Mouse (Mus musculus): ENCODE results near the gene Rassf2.

Rassf2 gene

DNA sequence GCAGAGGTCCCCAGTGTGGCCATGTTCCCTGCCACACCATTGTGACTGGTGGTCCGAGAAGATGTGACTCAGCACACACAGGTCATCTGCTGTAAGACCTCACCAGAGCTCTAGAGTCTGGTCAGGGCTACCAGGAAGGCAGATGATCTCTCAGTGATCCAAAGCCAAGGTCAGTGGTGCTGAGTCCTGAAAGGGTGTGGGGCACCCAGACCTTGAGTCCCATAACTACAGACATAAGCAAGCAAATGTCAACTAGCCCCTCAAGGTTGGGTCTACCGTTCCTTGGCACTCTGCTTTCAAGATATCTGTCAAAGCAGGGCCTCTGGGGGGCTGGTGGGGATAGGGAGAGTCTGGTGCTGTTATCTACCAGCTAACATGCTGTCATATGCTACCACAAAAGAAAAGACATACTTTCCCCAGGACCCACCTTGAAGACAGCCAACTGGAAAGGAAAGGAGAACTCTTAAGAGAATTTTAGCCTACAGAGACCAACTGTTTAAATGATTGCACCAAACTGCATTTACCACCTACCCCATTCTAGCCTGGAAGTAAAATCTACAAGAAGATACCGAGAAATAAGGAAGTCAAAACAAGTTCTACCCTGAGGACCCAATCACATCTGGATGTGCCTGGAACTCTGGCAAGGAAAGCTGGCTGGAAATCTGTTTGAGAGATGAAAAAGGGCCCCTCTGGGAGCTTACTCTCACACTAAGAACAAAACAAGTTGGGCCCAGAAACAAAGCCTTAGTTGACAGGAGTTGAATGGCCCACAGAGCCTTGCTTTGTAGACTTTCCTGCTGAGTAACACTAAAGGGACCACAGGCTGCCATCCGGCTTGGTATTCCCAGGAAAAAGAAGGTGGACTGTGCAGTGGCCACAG is 4.8 kb upstream of the Rassf2 start:
- DNase-seq (ENCODE audit: low spot score in 2 of 2), result no peak

DNA sequence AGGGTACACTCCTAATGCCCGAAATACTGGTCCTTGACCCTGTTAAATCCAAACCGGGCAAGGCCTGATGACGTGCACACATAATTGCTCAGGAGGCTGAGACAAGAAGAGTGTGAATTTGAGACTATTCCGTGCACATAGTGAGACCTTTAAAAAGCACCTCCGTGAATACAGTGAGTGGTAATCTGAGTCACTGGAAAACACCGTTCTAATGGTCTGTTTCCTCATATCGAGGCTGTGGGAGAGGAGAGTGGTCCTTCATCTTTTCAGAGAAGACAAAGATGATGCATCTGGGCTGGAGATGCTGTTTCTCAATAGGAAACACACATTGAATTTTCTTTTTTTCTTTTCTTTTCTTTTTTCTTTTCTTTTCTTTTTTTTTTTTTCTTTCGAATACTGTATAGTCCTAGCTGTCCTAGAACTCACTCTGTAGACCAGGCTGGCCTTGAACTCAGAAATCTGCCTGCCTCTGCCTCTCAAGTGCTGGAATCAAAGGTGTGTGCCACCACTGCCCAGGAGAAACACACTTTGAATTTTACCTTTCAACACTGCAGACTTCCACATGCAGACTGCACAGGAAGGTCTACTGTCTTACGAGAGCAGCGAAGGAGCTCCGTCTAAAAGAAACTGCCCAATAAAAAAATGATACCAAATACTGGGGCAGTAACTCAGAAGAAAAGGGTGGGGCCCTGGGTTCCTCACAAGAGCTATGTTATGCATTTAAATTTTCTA is 1.5 kb upstream of the Rassf2 start:
- no peak for DNase-seq (ENCODE audit: low spot score in 2 of 2)

DNA sequence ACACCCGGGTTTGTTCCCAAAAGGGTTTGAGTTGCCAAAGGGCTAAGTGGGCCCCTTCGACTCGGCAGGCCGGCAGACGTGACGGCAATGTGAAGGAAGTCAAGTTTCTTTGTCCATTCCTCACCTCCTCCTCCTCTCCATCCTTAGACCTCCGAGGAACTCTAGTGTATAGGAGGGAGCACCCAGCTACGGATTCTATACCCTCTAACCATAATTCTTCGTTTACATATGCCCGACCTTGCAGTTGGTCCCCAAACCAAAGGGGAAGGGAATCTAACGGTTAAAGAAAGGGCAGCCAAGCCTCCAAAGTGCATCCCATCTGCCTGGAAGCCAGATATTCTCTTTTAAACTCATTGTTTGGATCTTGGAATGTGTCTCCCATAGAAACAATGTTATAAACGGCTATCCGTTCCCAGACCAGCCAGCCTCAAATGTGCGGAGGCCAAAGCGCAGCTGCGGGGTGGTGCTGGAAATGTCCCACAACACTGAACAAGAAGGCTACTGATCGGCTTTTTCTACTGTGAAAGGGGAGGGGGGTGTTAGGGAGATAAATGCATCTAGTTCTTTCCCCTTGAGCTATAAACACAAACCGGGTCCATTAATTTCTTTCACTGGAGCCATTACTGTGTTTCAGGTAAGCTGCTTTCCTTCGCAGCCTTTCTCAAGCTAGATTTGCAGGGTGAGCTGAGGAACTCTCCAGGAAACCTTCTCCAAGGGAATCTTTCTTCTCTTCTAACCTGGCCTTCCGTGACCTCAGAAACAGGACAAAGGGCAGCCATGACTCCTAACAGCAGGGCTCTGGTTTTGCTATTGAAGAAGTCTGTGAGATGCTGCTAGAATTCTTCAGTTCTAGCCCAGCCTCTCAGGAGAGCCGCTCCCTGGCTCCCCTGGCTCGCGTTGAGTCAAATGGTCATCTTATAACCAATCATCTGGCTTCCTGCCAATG is 633 bp upstream of the Rassf2 start:
- DNase-seq (ENCODE audit: low spot score in 2 of 2), result no peak

DNA sequence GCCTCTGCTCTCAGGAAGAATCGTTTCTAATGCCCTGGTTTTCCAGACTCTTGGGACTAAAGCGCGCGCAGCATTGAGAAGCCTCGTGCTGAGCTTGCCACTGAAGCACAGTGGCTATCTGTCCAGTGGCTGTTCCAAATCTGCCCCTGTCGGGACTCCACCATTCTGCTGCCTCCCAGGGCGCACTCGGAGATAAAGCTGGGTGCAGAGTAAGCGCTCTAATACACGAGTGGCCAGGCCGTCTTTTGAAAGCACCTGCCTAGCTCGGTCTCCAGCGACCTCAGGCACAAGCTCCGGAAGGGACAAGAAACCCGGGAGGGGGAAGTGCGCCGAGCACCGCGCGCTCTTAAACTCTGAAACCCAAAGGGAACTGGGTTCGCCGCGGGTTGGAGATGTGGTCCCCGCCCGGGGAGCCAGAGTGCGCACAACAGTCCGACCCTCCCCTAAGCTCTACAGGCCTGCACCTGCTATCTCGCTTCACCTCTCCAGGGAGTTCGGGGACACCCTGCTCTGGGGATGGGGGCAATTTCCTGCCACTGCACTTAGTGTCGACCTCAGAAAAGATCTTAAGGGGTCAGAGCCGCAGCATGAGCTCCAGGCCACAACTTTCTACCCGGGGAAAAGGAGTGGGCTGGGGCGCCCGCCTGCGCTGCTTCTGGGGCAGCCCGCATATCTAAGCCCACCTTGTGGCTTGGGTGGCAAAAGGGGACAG is 1.0 kb downstream of the Rassf2 start:
- no peak for DNase-seq (ENCODE audit: low spot score in 2 of 2)

DNA sequence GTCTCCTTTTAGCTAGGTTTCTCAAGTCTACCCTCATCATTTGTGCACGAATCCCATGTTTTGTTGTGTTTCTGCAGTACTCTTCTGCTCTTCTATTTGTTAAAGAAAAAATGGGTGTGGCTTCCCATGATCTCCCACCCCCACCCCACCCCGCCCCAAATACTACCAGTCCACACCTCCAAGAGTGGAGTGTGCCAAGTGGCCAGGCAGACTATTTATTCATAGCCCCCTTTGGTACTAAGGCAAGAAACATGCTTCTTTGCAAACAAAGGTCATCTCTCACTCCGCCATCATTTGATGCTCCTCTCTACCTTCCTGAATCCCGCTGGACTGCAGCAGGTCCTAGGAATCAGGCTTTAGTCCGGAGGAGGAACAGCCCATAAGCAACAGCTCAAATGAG is 2.0 kb downstream of the Rassf2 start:
- no peak for DNase-seq (ENCODE audit: low spot score in 2 of 2)

DNA sequence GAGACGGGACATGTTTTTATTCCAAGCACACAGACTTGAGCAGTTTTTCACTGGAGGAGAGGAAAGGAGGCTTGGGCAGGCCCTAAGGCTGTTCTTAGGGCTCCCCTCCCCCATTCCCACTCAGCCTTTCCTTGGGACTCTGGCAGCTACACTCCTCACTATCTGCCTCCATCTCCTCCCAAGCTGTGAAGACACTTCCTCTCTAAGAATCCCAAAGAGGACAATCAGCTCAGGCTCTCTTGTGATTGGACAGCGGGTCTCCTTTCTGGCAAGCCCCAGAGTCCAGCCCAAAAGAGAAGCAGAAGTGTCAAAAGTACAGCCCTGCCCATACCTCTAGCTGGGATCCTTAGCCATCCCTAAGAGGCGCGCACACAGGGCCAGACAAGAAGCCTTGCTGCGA is 2.7 kb downstream of the Rassf2 start:
- DNase-seq (ENCODE audit: low spot score in 2 of 2), result no peak

DNA sequence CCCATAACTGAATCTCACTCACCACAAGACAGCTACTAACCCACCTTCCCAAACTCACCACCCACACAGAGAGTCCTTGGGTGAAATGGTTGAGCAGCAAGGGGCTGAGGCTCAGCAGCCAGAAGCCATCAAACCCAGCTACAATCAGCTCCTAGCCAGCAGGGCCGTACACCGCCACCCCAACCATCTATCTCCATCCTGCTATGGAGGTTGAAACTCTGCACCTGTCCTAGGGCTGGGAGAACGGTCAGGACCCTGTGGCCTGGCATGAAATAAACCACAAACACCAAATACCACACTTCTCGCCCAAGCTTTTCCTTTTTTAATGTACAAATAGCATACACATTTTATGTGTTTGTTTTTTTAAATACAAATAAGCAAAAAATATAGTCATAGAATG is 6.0 kb downstream of the Rassf2 start:
- DNase-seq (ENCODE audit: low spot score in 2 of 2), result no peak

DNA sequence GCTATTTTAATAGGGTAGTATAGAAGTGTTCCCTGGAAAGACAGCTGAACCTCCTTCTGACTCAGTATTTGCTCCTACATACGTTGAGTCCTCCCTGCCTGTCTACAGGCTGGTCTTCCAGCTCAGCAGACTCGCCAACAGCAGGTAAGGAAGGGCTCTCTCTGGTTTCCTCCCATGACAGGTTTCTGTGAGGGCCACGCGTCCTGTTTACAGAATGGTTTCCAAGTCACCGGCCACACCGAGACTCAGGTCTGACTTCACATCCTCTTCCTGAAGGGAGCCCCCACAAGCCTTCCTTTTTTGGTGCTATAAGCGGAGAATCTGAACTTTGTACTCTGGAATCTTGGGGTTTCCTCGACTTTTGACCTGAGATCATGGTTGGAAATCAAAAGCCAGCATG is 7.4 kb downstream of the Rassf2 start:
- DNase-seq (ENCODE audit: low spot score in 2 of 2), result no peak

DNA sequence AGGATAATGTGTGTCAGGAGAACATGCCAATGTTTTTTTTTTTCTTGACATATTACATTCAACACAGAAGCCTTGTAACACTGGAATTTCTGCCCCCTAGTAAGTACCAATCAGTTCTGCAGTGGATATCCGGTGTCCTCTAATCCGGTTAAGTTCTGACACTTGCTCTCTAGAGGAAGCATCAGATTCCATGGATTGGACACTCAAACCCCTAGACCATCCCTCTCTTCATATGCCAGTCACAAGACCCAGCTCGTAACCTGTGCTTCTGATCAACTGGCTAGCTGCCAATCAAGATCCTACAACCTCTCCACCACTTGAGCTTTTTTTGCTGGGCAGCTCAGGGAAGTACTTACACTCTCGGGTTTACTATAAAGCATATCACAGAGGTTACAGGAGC is 8.4 kb downstream of the Rassf2 start:
- DNase-seq (ENCODE audit: low spot score in 2 of 2), result no peak

DNA sequence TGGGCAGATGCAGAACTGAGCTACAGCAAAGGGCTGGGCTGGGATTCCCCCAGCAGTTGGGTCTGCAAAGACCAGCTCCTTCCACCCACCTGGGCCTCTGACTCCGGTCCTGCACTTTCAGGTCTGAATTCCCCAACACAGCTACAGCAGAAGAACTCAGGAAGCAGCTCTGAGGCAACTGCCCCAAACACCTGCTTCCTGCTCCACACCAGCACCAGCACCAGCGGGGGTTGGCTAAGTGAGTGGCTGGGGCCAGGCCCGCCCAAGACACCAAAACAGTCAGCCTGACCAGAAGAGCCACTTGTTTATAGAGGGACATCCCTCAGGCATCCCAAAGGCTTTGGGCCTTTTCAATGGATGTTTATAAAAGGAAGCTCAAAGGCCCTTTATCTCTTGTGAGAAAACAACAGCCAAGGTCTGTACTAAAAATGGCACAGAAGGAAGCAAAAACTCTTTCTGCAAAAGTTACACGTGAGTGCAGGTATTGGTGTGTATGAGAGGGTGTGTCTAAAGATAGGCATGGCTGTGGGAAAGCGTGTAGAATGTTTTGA is 9.0 kb downstream of the Rassf2 start:
- DNase-seq (ENCODE audit: low spot score in 2 of 2), result no peak

DNA sequence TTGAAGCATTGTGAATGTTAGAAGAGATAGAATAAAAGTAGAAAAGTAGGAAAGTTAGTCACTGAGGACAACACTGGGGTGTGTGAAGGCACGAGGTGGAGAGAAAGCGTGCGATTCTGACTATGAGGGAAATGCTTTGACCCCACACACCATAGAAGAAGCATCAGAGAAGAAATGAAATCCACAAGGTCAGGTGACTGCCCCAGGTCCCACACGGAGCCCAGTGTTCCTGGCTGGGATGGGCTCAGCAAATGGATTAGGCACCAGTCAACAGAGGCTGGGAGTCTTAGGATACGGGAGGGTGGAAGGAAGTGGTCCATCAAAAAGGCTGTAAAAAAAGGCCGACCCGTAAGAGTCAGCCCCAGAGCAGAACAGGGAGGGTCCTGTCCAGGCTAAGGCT is 9.6 kb downstream of the Rassf2 start:
- no peak for DNase-seq (ENCODE audit: low spot score in 2 of 2)

DNA sequence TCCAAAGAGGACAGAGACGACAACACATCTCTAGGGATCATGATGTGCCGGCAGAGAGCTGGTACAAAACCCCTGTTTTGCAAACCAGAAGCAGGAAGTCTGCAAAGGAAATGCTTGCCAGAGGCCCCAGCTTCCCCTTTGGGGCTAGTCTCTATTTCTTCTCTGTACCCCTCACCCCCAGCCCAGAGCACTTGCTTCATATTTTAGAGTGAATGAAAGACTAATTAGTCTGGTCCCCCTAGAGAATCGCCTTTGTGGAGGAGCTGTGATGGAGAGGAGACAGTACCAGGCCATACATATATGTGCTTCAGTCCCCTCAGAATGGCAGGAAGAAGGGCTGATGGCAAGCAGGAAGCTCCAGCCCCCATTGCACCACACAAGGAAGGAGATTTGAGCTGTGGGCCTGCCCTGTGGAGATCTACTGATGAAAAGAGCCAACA is 10.7 kb downstream of the Rassf2 start:
- DNase-seq (ENCODE audit: low spot score in 2 of 2), result no peak

DNA sequence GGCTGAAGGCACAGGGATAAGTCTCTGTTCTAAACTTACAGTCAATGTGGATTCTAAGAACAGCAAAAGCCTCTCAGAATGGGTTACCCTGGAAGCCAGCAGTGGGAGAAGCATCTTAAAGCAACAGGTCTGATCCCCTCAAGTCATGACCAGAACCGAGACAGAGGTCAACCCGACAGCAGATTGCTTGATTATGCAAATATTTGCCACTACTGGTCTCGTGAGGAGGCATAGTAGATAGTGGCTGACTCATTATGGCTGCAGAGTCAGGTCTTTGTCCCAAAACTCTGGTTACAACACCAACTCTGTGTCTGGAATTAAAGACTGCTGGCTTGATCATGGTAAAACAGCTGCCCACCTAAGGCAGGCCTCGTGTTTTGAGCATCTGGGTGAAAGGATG is 11.9 kb downstream of the Rassf2 start:
- no peak for DNase-seq (ENCODE audit: low spot score in 2 of 2)

DNA sequence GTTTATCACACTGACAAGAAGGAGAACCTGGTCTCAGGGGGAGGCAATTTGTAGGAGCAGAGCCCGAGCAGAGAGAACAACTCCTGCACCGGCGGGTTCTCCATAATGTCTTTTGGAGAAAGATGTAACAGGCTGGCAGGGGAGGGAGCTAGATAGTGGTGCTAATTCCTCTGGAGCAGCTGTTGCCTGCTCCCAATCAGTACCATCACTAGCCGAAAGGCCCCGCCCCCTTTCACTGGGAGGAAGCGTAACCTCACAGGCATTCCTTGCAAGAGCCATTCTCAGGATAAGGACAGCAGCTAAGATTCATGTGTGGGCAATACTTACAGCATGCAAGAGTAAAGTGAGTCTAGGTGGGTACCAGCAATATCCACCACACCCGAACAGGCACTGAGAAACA is 12.4 kb downstream of the Rassf2 start:
- no peak for DNase-seq (ENCODE audit: low spot score in 2 of 2)

DNA sequence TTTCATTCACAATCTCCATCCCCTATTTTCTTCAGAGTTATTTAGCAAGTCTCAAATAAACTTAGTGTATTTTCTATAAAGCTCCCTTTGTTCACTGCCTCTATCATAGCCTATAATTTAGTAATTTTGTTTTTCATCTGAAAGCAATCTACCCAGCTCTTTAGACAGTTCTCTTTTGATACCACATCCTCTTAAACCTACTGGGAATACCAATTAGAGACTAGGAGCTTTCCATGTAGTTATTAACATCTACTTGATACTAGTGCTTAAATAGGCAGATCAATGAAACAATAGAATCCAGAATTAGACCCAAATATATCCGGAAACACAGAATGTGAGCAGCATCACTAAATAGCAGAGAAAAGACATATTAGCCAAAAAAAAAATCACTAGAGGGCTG is 14.0 kb downstream of the Rassf2 start:
- DNase-seq (ENCODE audit: low spot score in 2 of 2), result no peak

DNA sequence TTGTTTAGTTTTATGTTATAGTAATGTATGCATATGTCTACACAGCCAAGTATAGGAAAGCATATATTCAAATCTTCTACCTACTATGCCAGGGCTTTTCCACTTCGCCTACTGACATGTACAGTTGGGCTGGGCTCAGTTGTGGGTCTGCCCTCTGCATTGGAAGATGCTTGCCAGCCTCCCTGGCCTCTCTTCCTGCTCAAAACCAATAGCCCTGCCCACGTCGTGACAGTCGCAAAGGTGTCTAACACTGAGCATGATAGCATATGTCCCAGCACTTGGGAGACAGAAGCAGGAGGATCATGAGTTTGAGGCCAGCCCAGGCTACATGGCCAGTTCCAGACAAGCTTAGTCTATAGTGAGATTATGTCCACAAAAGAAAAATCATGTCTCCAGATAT is 16.9 kb downstream of the Rassf2 start:
- DNase-seq (ENCODE audit: low spot score in 2 of 2), result no peak

DNA sequence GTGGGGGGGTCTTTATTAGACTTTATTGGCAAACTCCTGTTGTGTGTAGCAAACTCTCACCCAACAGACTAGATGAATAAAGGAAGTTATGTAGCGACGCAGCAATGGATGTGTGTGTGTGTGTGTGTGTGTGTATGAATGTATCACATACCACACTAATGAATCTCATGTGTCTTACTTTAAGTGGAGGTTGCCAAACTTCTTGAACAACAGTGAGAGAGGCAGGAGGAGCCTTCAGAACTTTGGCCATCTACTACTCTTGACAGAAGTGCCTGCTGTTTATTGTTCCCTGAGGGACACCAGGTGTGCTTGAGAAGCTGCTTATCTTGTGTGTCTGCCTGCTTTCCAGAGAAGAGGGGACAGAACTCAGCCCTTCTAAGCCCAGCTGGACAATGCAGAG is 19.3 kb downstream of the Rassf2 start:
- no peak for DNase-seq (ENCODE audit: low spot score in 2 of 2)

DNA sequence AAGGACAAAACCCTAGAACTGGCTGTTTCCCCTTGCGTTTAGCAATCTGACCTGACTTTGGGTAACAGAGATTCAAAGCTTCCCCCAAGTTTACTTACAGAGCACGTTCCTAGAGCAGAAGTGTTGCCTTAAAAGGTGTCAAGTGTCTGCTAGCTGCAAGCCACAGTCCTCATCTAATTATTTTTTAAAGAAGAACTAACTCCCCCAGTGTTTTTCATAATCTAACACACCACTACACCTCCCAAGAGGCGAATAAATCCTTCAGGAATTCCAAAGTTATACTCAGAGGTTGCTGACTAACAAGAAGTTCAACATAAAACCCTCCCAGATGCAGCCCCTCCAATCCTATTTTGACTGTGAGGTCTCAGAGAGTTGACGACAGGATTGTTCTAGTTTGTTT is 21.9 kb downstream of the Rassf2 start:
- DNase-seq (ENCODE audit: low spot score in 2 of 2), result no peak

DNA sequence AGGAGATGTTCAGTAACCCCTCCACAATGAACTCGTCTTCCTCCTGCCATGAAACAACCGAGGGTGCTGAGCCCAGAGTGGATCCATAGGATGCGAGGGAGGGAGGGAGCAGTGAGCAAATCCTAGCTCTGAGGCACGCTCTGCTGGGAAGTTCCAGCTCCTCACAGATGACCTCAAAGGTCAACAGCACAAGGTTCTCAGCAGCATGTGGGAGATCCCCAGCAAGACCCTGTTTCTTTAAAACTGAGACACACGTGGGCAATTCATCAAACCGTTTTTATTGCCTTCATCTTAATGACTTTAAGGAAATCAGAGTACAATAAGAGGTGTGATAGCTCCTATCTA is 22.6 kb downstream of the Rassf2 start:
- no peak for DNase-seq (ENCODE audit: low spot score in 2 of 2)

DNA sequence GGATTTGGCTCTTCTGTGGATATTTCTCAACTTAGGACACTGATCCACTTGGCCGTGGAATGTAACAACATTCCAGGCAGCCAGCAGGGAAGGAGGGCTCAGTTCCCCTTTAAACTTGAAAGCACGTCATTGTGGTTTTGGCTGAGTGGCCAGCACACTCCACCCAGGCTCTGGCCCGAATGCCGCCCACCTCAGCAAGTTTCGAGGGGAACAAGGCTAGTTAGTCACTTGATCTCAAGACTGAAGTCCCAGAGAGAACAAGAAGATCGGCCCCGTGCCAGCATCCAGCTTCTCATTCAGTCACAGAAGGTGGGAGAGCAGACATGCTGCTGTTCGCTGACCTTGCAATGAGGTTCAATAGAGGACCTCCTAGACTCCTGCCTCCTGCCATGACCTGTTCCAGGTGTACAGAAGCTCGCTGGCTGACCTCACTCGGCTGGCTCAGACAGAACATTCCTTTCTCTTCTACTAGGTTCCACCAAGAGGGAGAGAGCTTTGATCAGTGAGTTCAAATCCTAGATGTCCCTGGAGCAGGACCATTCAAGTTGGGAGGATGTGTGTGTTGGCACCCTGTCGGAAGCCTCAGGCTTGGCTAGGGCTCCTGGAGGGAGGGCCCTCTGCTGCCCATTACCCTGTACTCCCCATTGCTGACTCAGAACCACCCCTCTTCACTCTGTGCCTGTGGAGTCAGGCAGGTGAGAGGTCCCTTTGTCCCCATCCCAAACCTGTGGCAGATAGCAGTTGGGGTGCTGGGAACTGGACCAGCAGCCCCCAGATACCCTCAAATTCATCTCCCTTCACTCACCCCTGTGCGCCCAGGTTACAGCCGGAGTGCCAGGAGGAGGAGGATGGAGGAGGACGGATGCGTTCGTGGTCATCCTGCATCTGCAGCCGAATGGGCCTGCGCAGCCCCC is 23.2 kb downstream of the Rassf2 start:
- peak in 1 of 2 experiments; percentile 47 for DNase-seq (ENCODE audit: low spot score in 2 of 2)

Data from right cerebral cortex, postnatal 36 days (tissue).